ENCODE assay signal across 10 mouse cellular contexts in the genomic region with DNA sequence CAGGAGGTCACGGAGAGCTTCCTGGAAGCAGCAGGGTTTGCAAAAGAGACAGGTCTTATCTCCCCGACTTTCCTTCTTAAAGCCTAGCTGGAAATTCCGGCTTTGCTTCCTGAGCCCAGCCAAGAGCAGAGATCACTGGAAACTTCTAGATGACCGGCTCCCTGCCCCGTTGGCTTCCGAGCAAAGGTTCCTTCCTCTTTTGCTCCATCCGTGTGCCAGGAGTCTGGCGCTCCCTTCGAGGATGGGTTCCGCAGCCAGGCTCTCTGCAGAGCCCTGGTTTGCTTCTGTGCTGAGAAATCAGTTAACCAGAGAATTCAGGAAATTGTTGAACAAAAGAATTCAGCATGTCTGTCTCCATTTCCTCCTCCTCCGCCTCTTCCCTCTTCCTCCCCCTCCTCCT. TPM values are rescaled to one million over a fixed set of nuclear protein-coding genes. Genes with fewer than 3 reads are reported as not detected.
DNase-seq lines count a peak whose midpoint lies in the region; ATAC-seq lines count a peak whose summit lies in the region.
"Had no signal": no experiment of that assay in that cellular context is flagged by ENCODE, and none has a peak within 500 bp of the region (broad histone marks: within the 10 kb centered on the region; RNA-seq: fewer than 3 reads in every experiment).

No protein-coding gene starts in this region.

- H3K36me3 ChIP-seq in lung, embryonic 16.5 days (ENCODE audit: control insufficient read depth, insufficient read depth, low read length): no peaks in the 10 kb centered on the region

- peak overlapping the region; percentile 79 for H3K27ac ChIP-seq in lung, embryonic 16.5 days (ENCODE audit: low read length)

- WGBS in lung, embryonic 16.5 days: 39% methylated on average over 11 of the region's 11 CpGs

- intact Hi-C loops in left cerebral cortex, postnatal 4 days (cut with DNase I): no loop called here

- H3K4me1 ChIP-seq in lung, embryonic 16.5 days (replicated peaks; ENCODE audit: control insufficient read depth, insufficient read depth, low read length): peaks cover 17% of the 10 kb centered on the region; the same call in 1 of the 2 replicates

- H3K9me3 ChIP-seq in lung, embryonic 16.5 days (ENCODE audit: control insufficient read depth, low read length): no peaks in the 10 kb centered on the region

- H3K9ac ChIP-seq in lung, embryonic 16.5 days (ENCODE audit: low read length): no peak overlapping the region

- no peaks in the 10 kb centered on the region for H3K27me3 ChIP-seq in lung, embryonic 16.5 days (ENCODE audit: control insufficient read depth, insufficient read depth, low read depth, low read length)

- no peak overlapping the region for H3K4me3 ChIP-seq in lung, embryonic 16.5 days (ENCODE audit: low read length)

- no peak for ATAC-seq in lung, embryonic 16.5 days (ENCODE audit: low read depth)

- DNase-seq in adrenal gland, postnatal 14 days: peak; percentile 52
- no peak for DNase-seq in adrenal gland, adult 8-10 months
- DNase-seq in lung, postnatal 36 days: no peak
- DNase-seq in kidney, postnatal 10 days: peak; percentile 76
- DNase-seq in testis, postnatal 10 days (ENCODE audit: low spot score): no peak
- DNase-seq in left cerebral cortex, postnatal 4 days: no peak
- DNase-seq in neural tube, embryonic 10.5 days (ENCODE audit: extremely low spot score, low spot score): no peak

- H3K4me2 ChIP-seq in lung, embryonic 16.5 days (ENCODE audit: low read depth, low read length): no peak overlapping the region

RNA-seq across cellular contexts. Expression of a gene that starts 10.1 kb away (rescaled TPM):
- 3.7 and 5.3 TPM in 2 replicates for total RNA-seq in adrenal gland, postnatal 14 days (2021)
- 1 to 10 TPM; 2.4 to 4.6 (median 3.4) TPM for total RNA-seq in adrenal gland, adult 8-10 months (2022)
- 6.7 and 6.8 TPM in 2 replicates for polyA plus RNA-seq in lung, embryonic 16.5 days (2015; fragmentation: Nextera tagmentation; extraction: Ambion mirVana)
- total RNA-seq in left cerebral cortex, postnatal 4 days (2021): 1 to 10 TPM; 2.0 to 2.1 TPM
- total RNA-seq: megakaryocyte-erythroid progenitor cell, adult 5-6 weeks; neutrophil, adult 5-6 weeks had no signal

Comparison
In these comparisons a context has a peak if more than half of its experiments do, and no peak if none do; other contexts are left out.
1. DNase-seq: peak in adrenal gland, postnatal 14 days (single experiment) and kidney, postnatal 10 days (single experiment); none in adrenal gland, adult 8-10 months (single experiment), lung, postnatal 36 days (single experiment), testis, postnatal 10 days (single experiment), left cerebral cortex, postnatal 4 days (single experiment) and neural tube, embryonic 10.5 days (single experiment).